Mouse (Mus musculus) limb, embryonic 13.5 days (tissue): ENCODE measurements around the gene Arhgef33. TPM values are rescaled to one million over a fixed set of nuclear protein-coding genes. Genes with fewer than 3 reads are reported as not detected.
"Not testable (repeated sequence)": the region's sequence is repeated elsewhere in the genome, so short reads cannot be mapped to it uniquely, and the experiment has no call there.

Experiments used
- ATAC-seq: fragments of 200-750 bp; cut with Nextera tagmentation; 2 replicates; pipeline ENCODE4 v1.8.0; 2017; ENCODE audit warnings: low read depth, moderate number of reproducible peaks, moderate TSS enrichment; ENCODE audit not compliant: low FRiP score
- H3K27ac ChIP-seq: fragments of 300-500 bp; sonication (generic); 2 replicates; pipeline ENCODE4 v1.5.1; 2015; ENCODE audit warnings: inconsistent platforms, mild to moderate bottlenecking, moderate library complexity
- H3K27me3 ChIP-seq: fragments of 300-500 bp; sonication (generic); 2 replicates; pipeline ENCODE4 v1.6.1; 2015; ENCODE audit warnings: mild to moderate bottlenecking, inconsistent platforms
- H3K36me3 ChIP-seq: fragments of 300-500 bp; sonication (generic); 2 replicates; pipeline ENCODE4 v1.6.1; 2015; ENCODE audit warnings: inconsistent platforms, mild to moderate bottlenecking, moderate library complexity
- H3K4me1 ChIP-seq: fragments of 300-500 bp; sonication (generic); 2 replicates; pipeline ENCODE4 v1.6.1; 2015; ENCODE audit warnings: inconsistent platforms
- H3K4me2 ChIP-seq: fragments of 300-500 bp; sonication (generic); replicated peaks from 2 replicates; pipeline ENCODE4 v1.6.1; 2015; ENCODE audit warnings: inconsistent platforms, mild to moderate bottlenecking, moderate library complexity
- H3K4me3 ChIP-seq: fragments of 300-500 bp; sonication (generic); 2 replicates; pipeline ENCODE4 v1.5.1; 2015; ENCODE audit warnings: moderate library complexity, mild to moderate bottlenecking, inconsistent platforms
- H3K9ac ChIP-seq: fragments of 300-500 bp; sonication (generic); 2 replicates; pipeline ENCODE4 v1.6.1; 2015; ENCODE audit warnings: mild to moderate bottlenecking, inconsistent platforms
- H3K9me3 ChIP-seq: fragments of 300-500 bp; sonication (generic); 2 replicates; pipeline ENCODE4 v1.6.1; 2016; ENCODE audit warnings: inconsistent platforms
- WGBS: fragments of 180-500 bp; shearing (Covaris S2); methylation state at CpG from one replicate; pipeline ENCODE4 v1.1.7; 2015; 5-methylcytosine and 5-hydroxymethylcytosine counted together
- polyA plus RNA-seq: library from polyadenylated mRNA; unstranded; fragments of >200 nt; fragmentation: Nextera tagmentation; extraction: Ambion mirVana; gene quantifications from 2 replicates; pipeline ENCODE4 v1.2.1, GENCODE M21; 2015

Gene Arhgef33
- polyA plus RNA-seq: 1.2 and 1.5 TPM in 2 replicates

GRCm38 (mm10) chr17:80307251-80307650 is at the start of gene Arhgef33:
Gene Arhgef33, plus strand, starts transcription at chr17:80307407.
- Histone ChIP-seq H3K27me3 (no peaks in the 10 kb centered on the region), H3K27ac (no peak within 1 kb of the TSS), H3K36me3 (no peaks in the 10 kb centered on the region), H3K4me1 (peaks cover 16% of the 10 kb centered on the region), H3K9me3 (no peaks in the 10 kb centered on the region), H3K4me2 (no peak within 1 kb of the TSS), H3K4me3 (no peak within 1 kb of the TSS), H3K9ac (no peak within 1 kb of the TSS)
- no peak for ATAC-seq
- WGBS: 97% methylated on average over 1 of the region's 1 CpGs

GRCm38 (mm10) chr17:80267065-80267464 is 40.1 kb upstream of the Arhgef33 start:
- H3K4me3 ChIP-seq: no peak overlapping the region
- H3K27me3 ChIP-seq: no peaks in the 10 kb centered on the region
- no peak for ATAC-seq
- no peaks in the 10 kb centered on the region for H3K9me3 ChIP-seq
- H3K36me3 ChIP-seq: peaks cover 91% of the 10 kb centered on the region
- WGBS: 97% methylated on average over 4 of the region's 4 CpGs
- H3K9ac ChIP-seq: no peak overlapping the region
- H3K4me2 ChIP-seq: no peak overlapping the region
- H3K27ac ChIP-seq: no peak overlapping the region
- H3K4me1 ChIP-seq: no peaks in the 10 kb centered on the region

- H3K4me3 ChIP-seq: no peak overlapping the region
- no peak overlapping the region for H3K4me2 ChIP-seq
- peaks cover 92% of the 10 kb centered on the region for H3K36me3 ChIP-seq
- no peaks in the 10 kb centered on the region for H3K9me3 ChIP-seq
- no peak for ATAC-seq
- no peaks in the 10 kb centered on the region for H3K27me3 ChIP-seq
- no peak overlapping the region for H3K9ac ChIP-seq
- H3K4me1 ChIP-seq: no peaks in the 10 kb centered on the region
- WGBS: 91% methylated on average over 3 of the region's 3 CpGs
- no peak overlapping the region for H3K27ac ChIP-seq
Measured at GRCm38 (mm10) chr17:80268151-80268550, 39.1 kb upstream of the Arhgef33 start.

DNA sequence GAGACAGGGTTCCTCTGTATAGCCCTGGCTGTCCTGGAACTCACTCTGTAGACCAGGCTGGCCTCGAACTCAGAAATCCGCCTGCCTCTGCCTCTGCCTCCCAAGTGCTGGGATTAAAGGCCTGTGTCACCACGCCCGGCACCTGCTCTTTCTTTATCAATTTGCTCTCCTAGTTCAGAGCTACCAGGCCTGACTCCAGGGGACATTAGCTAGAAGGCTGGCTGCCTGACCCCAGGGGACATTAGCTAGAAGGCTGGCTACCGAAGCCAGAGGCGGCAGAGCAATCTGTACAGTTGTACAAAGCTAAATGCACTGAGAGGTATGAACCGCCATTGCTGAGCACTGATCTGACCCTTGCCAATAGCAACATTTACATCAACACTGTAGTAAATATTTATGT is 36.6 kb upstream of the Arhgef33 start:
- H3K27me3 ChIP-seq, H3K4me2 ChIP-seq, H3K4me3 ChIP-seq, H3K4me1 ChIP-seq, ATAC-seq, H3K9ac ChIP-seq, H3K27ac ChIP-seq, H3K9me3 ChIP-seq: not testable (repeated sequence)
- WGBS: 95% methylated on average over 7 of the region's 7 CpGs
- H3K36me3 ChIP-seq: peaks cover 93% of the 10 kb centered on the region

- H3K4me2 ChIP-seq: no peak overlapping the region
- no peak overlapping the region for H3K9ac ChIP-seq
- WGBS: 89% methylated on average over 4 of the region's 4 CpGs
- H3K36me3 ChIP-seq: peaks cover 73% of the 10 kb centered on the region
- H3K27ac ChIP-seq: no peak overlapping the region
- ATAC-seq: no peak
- no peaks in the 10 kb centered on the region for H3K9me3 ChIP-seq
- H3K4me1 ChIP-seq: no peaks in the 10 kb centered on the region
- no peaks in the 10 kb centered on the region for H3K27me3 ChIP-seq
- H3K4me3 ChIP-seq: no peak overlapping the region
Measured at GRCm38 (mm10) chr17:80278255-80278654, 29.0 kb upstream of the Arhgef33 start.

DNA sequence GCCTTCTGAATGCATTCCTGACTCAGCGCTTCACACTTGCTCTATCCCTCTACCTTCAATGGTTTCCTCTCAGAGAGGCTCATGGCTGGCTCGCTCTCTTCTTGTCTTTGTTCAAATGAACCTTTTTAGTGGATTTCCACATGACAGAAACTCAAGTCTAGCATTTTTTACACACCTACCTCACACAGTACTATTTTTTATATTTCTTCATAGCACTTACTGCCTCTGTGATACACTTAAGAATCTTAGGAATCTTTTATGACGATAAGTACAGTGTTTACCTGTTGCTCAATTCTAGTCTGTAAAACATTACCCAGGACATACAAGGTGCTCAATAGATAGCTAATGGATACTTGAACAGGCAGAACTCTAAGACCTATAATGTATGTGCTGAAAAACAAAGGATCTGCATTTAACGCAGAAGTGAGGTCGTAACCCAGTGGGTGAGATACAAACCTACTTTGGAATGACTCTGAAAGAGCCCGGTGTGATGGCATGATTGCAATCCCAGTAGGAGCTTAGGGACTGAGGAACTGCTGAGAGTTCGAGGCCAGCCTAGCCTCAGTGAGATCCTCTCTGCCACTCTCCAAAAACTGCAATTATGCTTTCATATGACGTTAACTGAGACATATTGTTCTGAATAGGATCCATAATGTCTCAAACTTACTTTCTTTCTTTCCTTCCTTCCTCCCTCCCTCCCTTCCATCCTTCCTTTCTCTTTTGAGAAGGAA is 27.7 kb upstream of the Arhgef33 start:
- Histone ChIP-seq H3K4me2 (no peak overlapping the region), H3K27ac (no peak overlapping the region), H3K9me3 (no peaks in the 10 kb centered on the region), H3K9ac (no peak overlapping the region), H3K36me3 (peaks cover 60% of the 10 kb centered on the region), H3K4me3 (no peak overlapping the region), H3K27me3 (no peaks in the 10 kb centered on the region), H3K4me1 (no peaks in the 10 kb centered on the region)
- 92% methylated on average over 8 of the region's 8 CpGs for WGBS
- ATAC-seq: no peak

DNA sequence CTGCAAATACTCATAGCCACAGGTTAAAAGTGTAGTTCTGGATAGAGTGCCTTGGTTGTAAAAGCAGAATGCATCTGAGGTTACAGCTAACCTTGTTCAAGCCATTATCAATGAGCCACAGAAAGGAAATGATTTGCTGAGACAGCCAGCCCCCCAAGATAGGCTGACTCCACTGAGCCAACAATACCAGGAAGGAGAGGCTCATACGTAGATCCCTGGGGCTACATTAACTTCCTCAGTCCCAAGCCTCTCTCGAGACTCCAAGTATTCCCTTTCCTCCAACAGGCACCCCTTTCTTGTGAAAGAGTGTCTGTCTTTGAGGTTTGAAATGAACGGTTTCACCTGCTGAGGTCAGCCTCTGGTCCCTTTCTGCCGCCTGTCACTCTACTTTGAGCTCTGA is 22.8 kb upstream of the Arhgef33 start:
- H3K9ac ChIP-seq: no peak overlapping the region
- H3K4me1 ChIP-seq: peaks cover 14% of the 10 kb centered on the region
- H3K27ac ChIP-seq: no peak overlapping the region
- WGBS: 79% methylated on average over 4 of the region's 4 CpGs
- no peak for ATAC-seq
- H3K9me3 ChIP-seq: no peaks in the 10 kb centered on the region
- no peak overlapping the region for H3K4me3 ChIP-seq
- no peaks in the 10 kb centered on the region for H3K27me3 ChIP-seq
- peaks cover 17% of the 10 kb centered on the region for H3K36me3 ChIP-seq
- H3K4me2 ChIP-seq: no peak overlapping the region

DNA sequence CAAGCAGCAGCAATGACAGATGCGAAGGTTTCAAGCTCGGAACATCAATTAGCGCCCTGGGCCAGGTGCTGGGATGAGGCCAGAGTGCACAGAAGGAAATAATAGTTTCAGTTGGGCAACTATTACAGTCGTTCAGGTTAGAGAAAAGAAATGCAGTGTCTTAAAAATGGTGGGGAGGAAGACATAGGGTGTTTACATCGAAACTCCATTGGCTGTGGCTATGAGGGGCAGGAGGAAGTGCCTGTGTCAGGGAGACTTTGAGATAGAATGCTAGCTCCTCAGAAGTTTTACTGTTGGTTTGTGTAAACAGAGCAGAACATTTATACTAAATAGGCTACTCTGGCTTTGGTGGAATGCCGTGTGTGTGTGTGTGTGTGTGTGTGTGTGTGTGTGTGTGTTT is 19.2 kb upstream of the Arhgef33 start:
- Histone ChIP-seq H3K27me3 (no peaks in the 10 kb centered on the region), H3K36me3 (no peaks in the 10 kb centered on the region), H3K9me3 (no peaks in the 10 kb centered on the region), H3K27ac (no peak overlapping the region), H3K4me1 (peaks cover 14% of the 10 kb centered on the region), H3K4me2 (peak overlapping the region; percentile 75), H3K9ac (no peak overlapping the region), H3K4me3 (no peak overlapping the region)
- ATAC-seq: no peak
- 78% methylated on average over 6 of the region's 6 CpGs for WGBS

GRCm38 (mm10) chr17:80289280-80290073 is 17.7 kb upstream of the Arhgef33 start:
- Histone ChIP-seq H3K36me3 (no peaks in the 10 kb centered on the region), H3K27ac (peak overlapping the region; percentile 88), H3K9ac (peak overlapping the region; percentile 89), H3K9me3 (no peaks in the 10 kb centered on the region), H3K4me2 (peak overlapping the region; percentile 75), H3K27me3 (no peaks in the 10 kb centered on the region), H3K4me3 (peak overlapping the region; percentile 96), H3K4me1 (peaks cover 14% of the 10 kb centered on the region)
- ATAC-seq: no peak; the same call in 1 of the 2 replicates
- WGBS: 1% methylated on average over 30 of the region's 30 CpGs

DNA sequence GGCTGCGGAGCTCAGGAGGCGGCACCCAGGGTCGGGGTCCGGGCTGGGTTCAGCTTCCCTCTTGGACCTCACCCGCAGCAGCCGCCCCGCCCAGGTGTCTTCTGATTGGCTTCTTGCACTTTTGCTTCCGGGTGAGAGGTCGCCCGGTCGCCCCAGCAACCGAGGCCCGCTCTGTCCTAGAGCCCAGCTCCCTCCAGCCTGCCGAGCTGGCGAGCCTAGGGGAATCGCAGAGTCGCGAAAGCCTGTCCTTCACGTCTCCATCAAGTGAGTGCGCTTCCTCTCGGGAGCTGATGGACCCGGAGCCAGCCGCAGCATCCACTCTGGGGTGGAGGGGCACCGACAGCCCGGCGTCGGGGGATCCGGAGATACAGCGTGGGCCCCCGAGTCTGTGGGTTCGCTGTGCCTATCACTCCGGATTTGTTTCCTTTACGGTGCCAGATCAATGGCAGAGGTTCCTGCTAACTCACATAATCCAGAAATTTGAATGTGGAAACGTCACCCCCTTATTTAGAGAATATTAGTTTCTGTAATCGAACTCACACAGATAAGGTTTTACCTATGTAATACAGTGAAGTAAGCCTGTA is 17.0 kb upstream of the Arhgef33 start, which contains the start of the genes Morn2 and Dhx57:
Gene Morn2 (plus strand): TSS at position 130 of the 584 bp plus-strand sequence.
Gene Dhx57 (minus strand): TSS at position 403 of the 584 bp plus-strand sequence.
- Histone ChIP-seq H3K9ac (peak within 1 kb of the TSS; percentile 89), H3K27me3 (no peaks in the 10 kb centered on the region), H3K36me3 (no peaks in the 10 kb centered on the region), H3K4me3 (peak within 1 kb of the TSS; percentile 96), H3K4me2 (peak within 1 kb of the TSS; percentile 75), H3K4me1 (peaks cover 14% of the 10 kb centered on the region), H3K9me3 (no peaks in the 10 kb centered on the region), H3K27ac (peak within 1 kb of the TSS; percentile 88)
- ATAC-seq: peak; percentile 99
- under 1% methylated on average over 35 of the region's 35 CpGs for WGBS

DNA sequence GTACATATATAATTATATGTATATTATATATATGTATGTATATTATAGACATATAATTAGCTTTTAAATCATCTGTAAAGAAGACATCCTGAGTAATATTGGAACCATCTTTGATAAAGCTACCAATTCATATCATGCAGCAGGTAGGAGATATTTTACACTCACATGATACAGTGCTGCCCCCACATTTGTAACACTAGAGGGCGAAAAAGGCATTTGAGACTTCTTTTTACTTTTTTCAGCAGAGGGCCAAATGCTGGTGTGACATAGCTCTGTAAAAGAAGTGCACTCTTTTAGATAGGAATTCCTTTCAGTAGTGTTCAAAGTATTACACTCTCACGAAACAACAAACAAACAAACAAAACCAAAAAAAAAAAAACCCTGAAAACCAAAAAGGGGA is 16.1 kb upstream of the Arhgef33 start:
- H3K36me3 ChIP-seq: no peaks in the 10 kb centered on the region
- peaks cover 14% of the 10 kb centered on the region for H3K4me1 ChIP-seq
- H3K9me3 ChIP-seq: no peaks in the 10 kb centered on the region
- WGBS: 26% methylated on average over 2 of the region's 2 CpGs
- H3K27me3 ChIP-seq: no peaks in the 10 kb centered on the region
- no peak overlapping the region for H3K4me2 ChIP-seq
- no peak overlapping the region for H3K27ac ChIP-seq
- no peak for ATAC-seq
- H3K4me3 ChIP-seq: no peak overlapping the region
- H3K9ac ChIP-seq: no peak overlapping the region

GRCm38 (mm10) chr17:80295258-80295657 is 11.9 kb upstream of the Arhgef33 start:
- H3K9ac ChIP-seq: no peak overlapping the region
- no peak for ATAC-seq
- no peak overlapping the region for H3K27ac ChIP-seq
- WGBS: 93% methylated on average over 5 of the region's 5 CpGs
- no peaks in the 10 kb centered on the region for H3K36me3 ChIP-seq
- no peaks in the 10 kb centered on the region for H3K4me1 ChIP-seq
- no peaks in the 10 kb centered on the region for H3K27me3 ChIP-seq
- no peaks in the 10 kb centered on the region for H3K9me3 ChIP-seq
- H3K4me2 ChIP-seq: no peak overlapping the region
- no peak overlapping the region for H3K4me3 ChIP-seq
